Mouse (Mus musculus) liver, embryonic 12.5 days (tissue): ENCODE results near the gene Zc3h12d. TPM values are rescaled to one million over a fixed set of nuclear protein-coding genes. Genes with fewer than 3 reads are reported as not detected.
"Not testable (repeated sequence)": the region's sequence is repeated elsewhere in the genome, so short reads cannot be mapped to it uniquely, and the experiment has no call there.

ENCODE experiments used
- ATAC-seq: fragments of 200-750 bp; cut with Nextera tagmentation; 2 replicates; pipeline ENCODE4 v1.8.0; 2017; ENCODE audit warnings: moderate number of reproducible peaks, mild to moderate bottlenecking, moderate library complexity
- H3K27ac ChIP-seq: fragments of 300-500 bp; sonication (generic); 2 replicates; pipeline ENCODE4 v1.5.1; 2016; ENCODE audit warnings: mild to moderate bottlenecking
- H3K27me3 ChIP-seq: fragments of 300-500 bp; sonication (generic); replicated peaks from 2 replicates; pipeline ENCODE4 v1.6.1; 2016; ENCODE audit warnings: mild to moderate bottlenecking, moderate library complexity
- H3K36me3 ChIP-seq: fragments of 300-500 bp; sonication (generic); 2 replicates; pipeline ENCODE4 v1.6.1; 2016; ENCODE audit warnings: mild to moderate bottlenecking, moderate library complexity
- H3K4me1 ChIP-seq: fragments of 300-500 bp; sonication (generic); 2 replicates; pipeline ENCODE4 v1.6.1; 2016
- H3K4me2 ChIP-seq: fragments of 300-500 bp; sonication (generic); 2 replicates; pipeline ENCODE4 v1.6.1; 2016; ENCODE audit warnings: mild to moderate bottlenecking, moderate library complexity
- H3K4me3 ChIP-seq: fragments of 300-500 bp; sonication (generic); 2 replicates; pipeline ENCODE4 v1.5.1; 2016; ENCODE audit warnings: mild to moderate bottlenecking, moderate library complexity
- H3K9ac ChIP-seq: fragments of 300-500 bp; sonication (generic); 2 replicates; pipeline ENCODE4 v1.6.1; 2016; ENCODE audit warnings: mild to moderate bottlenecking, moderate library complexity
- H3K9me3 ChIP-seq: fragments of 300-500 bp; sonication (generic); replicated peaks from 2 replicates; pipeline ENCODE4 v1.6.1; 2016; ENCODE audit warnings: mild to moderate bottlenecking, moderate library complexity
- WGBS: fragments of 180-500 bp; shearing (Covaris S2); methylation state at CpG from one replicate; pipeline ENCODE4 v1.1.7; 2016; ENCODE audit not compliant: insufficient replicate concordance; 5-methylcytosine and 5-hydroxymethylcytosine counted together
- polyA plus RNA-seq: library from polyadenylated mRNA; unstranded; fragments of >200 nt; fragmentation: Nextera tagmentation; extraction: Ambion mirVana; gene quantifications from 2 replicates; pipeline ENCODE4 v1.2.1, GENCODE M21; 2016

Gene Zc3h12d
- polyA plus RNA-seq, 1 experiment from 2014 or later = 0.07 TPM

DNA sequence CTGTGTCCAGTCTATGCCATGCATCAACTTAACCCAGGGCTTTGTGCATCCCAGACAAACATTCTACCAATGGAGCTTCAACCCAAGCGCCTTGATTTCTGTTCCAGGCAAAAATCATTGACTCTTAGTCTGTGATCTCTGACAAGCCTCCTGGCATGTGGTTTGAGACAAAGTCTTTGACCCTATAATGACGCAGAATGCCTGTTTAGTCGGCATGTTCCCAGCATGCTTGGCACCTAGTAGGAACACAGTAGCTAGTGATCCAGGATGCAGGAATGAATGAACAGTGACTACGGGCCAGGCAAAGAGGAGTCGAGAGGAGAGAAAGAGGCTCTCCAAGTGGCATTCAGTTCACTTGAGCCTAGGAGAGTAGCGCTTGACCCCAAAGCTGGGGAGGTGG lies 31.1 kb downstream of the Zc3h12d start:
- no peak overlapping the region for H3K9ac ChIP-seq
- ATAC-seq = no peak
- no peak overlapping the region for H3K4me2 ChIP-seq
- 85% methylated on average over 6 of the region's 6 CpGs for WGBS
- H3K9me3 ChIP-seq = no peaks in the 10 kb centered on the region
- H3K27me3 ChIP-seq = peaks cover 24% of the 10 kb centered on the region
- no peaks in the 10 kb centered on the region for H3K36me3 ChIP-seq
- H3K27ac ChIP-seq = no peak overlapping the region
- H3K4me1 ChIP-seq = no peaks in the 10 kb centered on the region
- no peak overlapping the region for H3K4me3 ChIP-seq

DNA sequence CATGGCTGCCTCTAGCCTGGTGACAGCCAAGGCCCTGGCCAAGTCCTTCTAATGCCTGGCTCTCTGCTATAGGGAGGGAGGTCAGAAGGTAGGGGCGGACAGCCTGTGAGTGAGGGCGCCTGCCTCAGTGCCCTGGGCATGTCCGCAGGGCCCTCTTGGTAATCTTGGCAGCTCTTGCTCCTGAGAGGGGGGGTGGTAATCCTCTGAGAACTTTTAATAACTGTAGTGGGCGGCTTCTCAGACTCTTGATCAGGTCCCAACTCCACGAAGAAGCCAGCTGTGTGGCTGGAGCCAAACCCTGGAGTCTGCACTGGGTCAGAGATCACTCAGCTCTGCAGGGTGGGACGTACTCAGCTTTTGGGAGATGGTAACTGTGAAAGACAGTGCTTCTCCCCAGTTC lies 31.9 kb downstream of the Zc3h12d start:
- no peak overlapping the region for H3K4me3 ChIP-seq
- no peaks in the 10 kb centered on the region for H3K4me1 ChIP-seq
- H3K9ac ChIP-seq = no peak overlapping the region
- 60% methylated on average over 6 of the region's 6 CpGs for WGBS
- H3K36me3 ChIP-seq = no peaks in the 10 kb centered on the region
- ATAC-seq = no peak
- H3K27me3 ChIP-seq = peaks cover 32% of the 10 kb centered on the region
- H3K4me2 ChIP-seq = no peak overlapping the region
- no peaks in the 10 kb centered on the region for H3K9me3 ChIP-seq
- H3K27ac ChIP-seq = no peak overlapping the region

DNA sequence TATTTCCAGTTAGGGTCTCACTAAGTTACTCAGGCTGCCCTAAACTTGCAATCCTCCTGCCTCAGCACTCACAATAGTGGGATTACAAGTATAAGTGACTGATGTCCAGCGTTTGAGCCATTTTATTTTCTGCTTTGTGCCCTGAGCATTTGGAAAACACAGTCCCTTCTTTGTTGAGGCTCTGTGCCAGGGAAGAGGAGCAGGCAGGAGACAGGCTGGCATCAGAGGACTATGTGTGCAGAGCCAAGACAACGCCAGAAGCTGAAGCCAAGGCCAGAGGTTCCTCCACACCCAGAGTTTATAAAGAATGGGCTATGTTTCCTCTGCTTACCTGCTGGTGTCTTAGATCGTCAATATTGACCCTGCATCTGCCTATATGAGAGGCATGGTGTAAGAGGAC lies 32.5 kb downstream of the Zc3h12d start:
- H3K4me3 ChIP-seq = no peak overlapping the region
- H3K27me3 ChIP-seq = peaks cover 37% of the 10 kb centered on the region
- ATAC-seq = no peak
- no peak overlapping the region for H3K27ac ChIP-seq
- H3K4me2 ChIP-seq = no peak overlapping the region
- 67% methylated on average over 3 of the region's 3 CpGs for WGBS
- H3K4me1 ChIP-seq = no peaks in the 10 kb centered on the region
- no peaks in the 10 kb centered on the region for H3K9me3 ChIP-seq
- H3K9ac ChIP-seq = no peak overlapping the region
- H3K36me3 ChIP-seq = no peaks in the 10 kb centered on the region

GRCm38 (mm10) chr10:7866762-7867665 lies 34.7 kb downstream of the Zc3h12d start:
- H3K9ac ChIP-seq = no peak overlapping the region
- H3K36me3 ChIP-seq = no peaks in the 10 kb centered on the region
- H3K27me3 ChIP-seq = peaks cover 37% of the 10 kb centered on the region
- WGBS = 19% methylated on average over 50 of the region's 50 CpGs
- no peaks in the 10 kb centered on the region for H3K4me1 ChIP-seq
- no peaks in the 10 kb centered on the region for H3K9me3 ChIP-seq
- H3K4me2 ChIP-seq = peak overlapping the region; percentile 60
- no peak for ATAC-seq
- no peak overlapping the region for H3K27ac ChIP-seq
- peak overlapping the region; percentile 37 for H3K4me3 ChIP-seq

- Histone ChIP-seq H3K4me1 (no peaks in the 10 kb centered on the region), H3K4me3 (peak overlapping the region; percentile 37), H3K9me3 (no peaks in the 10 kb centered on the region; the same call in 1 of the 2 replicates), H3K9ac (no peak overlapping the region), H3K4me2 (peak overlapping the region; percentile 60), H3K36me3 (no peaks in the 10 kb centered on the region), H3K27me3 (peaks cover 37% of the 10 kb centered on the region), H3K27ac (no peak overlapping the region)
- 17% methylated on average over 21 of the region's 21 CpGs for WGBS
- no peak for ATAC-seq
Observed at GRCm38 (mm10) chr10:7867666-7868030, 35.4 kb downstream of the Zc3h12d start.

GRCm38 (mm10) chr10:7869746-7870145 lies 37.5 kb downstream of the Zc3h12d start:
- Histone ChIP-seq H3K4me1 (no peaks in the 10 kb centered on the region), H3K36me3 (no peaks in the 10 kb centered on the region), H3K4me3 (no peak overlapping the region), H3K27me3 (peaks cover 37% of the 10 kb centered on the region), H3K4me2 (no peak overlapping the region), H3K27ac (no peak overlapping the region), H3K9ac (no peak overlapping the region), H3K9me3 (no peaks in the 10 kb centered on the region; the same call in 1 of the 2 replicates)
- 67% methylated on average over 8 of the region's 8 CpGs for WGBS
- no peak for ATAC-seq

DNA sequence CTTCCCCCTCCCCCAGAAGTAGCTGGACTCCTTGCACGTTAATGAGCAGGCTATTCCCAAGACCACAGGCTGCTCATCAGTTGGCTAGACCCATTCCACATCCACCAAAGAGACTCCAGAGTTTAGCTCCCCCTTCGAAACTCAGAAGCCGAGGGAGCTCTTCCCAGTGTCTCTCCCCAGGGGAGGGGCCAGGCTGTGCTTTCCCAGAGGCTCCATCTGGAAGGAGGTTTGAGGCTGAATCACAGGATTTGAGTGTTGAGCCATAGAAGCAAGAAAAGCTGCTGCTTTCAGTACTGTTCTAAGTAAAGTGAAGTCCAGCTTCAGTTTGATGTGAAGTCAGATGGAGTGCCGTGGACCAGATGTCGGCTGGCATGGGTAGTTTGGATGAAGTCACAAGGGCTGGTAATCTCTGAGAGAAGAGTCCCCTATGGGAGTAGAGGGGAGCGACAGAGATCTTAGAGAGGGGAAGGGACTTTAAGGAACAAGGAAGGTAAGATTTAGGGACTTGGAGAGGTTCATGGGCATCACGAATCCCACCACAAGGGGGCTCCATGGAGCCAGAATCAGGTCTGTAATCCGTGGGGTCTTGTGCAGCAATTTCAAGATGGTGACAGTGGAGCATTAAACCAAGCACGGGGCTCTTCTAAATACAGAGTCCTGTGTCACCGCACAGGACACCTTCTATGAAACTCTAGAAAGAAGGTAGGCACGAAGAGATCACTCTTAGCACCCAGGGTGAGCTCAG lies 38.5 kb downstream of the Zc3h12d start:
- 58% methylated on average over 11 of the region's 11 CpGs for WGBS

GRCm38 (mm10) chr10:7871381-7872020 lies 39.2 kb downstream of the Zc3h12d start:
- H3K27ac ChIP-seq = no peak overlapping the region
- H3K9ac ChIP-seq = no peak overlapping the region
- H3K27me3 ChIP-seq = peaks cover 32% of the 10 kb centered on the region
- no peak overlapping the region for H3K4me3 ChIP-seq
- H3K4me1 ChIP-seq = no peaks in the 10 kb centered on the region
- no peaks in the 10 kb centered on the region for H3K36me3 ChIP-seq
- ATAC-seq = no peak
- H3K9me3 ChIP-seq = no peaks in the 10 kb centered on the region; the same call in 1 of the 2 replicates
- WGBS = 67% methylated on average over 5 of the region's 5 CpGs
- no peak overlapping the region for H3K4me2 ChIP-seq

More for the DNA sequence above, 38.5 kb downstream of the Zc3h12d start:
- H3K4me2 ChIP-seq = no peak overlapping the region
- H3K27ac ChIP-seq = no peak overlapping the region
- H3K9ac ChIP-seq = no peak overlapping the region
- H3K9me3 ChIP-seq = no peaks in the 10 kb centered on the region; the same call in 1 of the 2 replicates
- H3K36me3 ChIP-seq = no peaks in the 10 kb centered on the region
- H3K4me1 ChIP-seq = no peaks in the 10 kb centered on the region
- ATAC-seq = no peak
- H3K4me3 ChIP-seq = no peak overlapping the region
- H3K27me3 ChIP-seq = peaks cover 37% of the 10 kb centered on the region

DNA sequence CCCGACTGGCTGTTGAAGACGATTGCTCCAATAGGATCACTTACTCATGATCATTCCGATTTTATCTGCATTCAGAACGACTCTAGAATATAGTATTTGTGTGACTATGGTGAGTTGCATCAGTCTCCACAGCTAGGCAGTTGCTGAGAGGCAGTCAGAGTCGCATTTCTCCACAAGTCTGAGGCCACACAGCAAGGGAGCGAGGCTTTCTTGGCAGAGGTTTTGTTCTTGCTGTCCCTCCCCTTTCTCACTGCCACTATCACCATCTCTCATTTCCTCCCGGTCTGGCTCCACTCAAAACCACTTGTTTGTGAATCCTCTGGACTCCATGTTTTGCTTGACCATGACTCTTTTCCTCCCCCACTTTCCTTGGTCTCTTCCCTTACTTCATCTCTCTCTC lies 41.9 kb downstream of the Zc3h12d start:
- WGBS = 66% methylated on average over 7 of the region's 7 CpGs
- H3K4me1 ChIP-seq = no peaks in the 10 kb centered on the region

DNA sequence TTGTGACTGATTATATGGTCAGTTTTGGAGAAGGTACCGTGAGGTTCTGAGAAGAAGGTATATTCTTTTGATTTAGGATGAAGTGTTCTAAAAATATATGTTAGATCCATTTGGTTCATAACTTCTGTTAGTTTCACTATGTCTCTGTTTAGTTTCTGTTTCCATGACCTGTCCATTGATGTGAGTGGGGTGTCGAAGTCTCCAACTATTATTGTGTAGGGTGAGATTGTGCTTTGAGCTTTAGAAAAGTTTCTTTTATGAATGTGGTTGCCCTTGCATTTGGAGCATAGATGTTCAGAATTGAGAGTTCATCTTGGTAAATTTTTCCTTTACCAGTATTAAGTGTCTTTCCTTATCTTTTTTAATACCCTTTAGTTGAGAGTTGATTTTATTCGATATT lies 48.0 kb downstream of the Zc3h12d start:
- not testable (repeated sequence) for H3K27me3 ChIP-seq

More for the DNA sequence above, 41.9 kb downstream of the Zc3h12d start:
- H3K4me3 ChIP-seq = no peak overlapping the region
- no peak overlapping the region for H3K4me2 ChIP-seq
- H3K36me3 ChIP-seq = no peaks in the 10 kb centered on the region
- H3K9me3 ChIP-seq = no peaks in the 10 kb centered on the region; the same call in 1 of the 2 replicates
- ATAC-seq = no peak
- H3K27me3 ChIP-seq = peaks cover 5% of the 10 kb centered on the region; the same call in 1 of the 2 replicates
- no peak overlapping the region for H3K27ac ChIP-seq
- H3K9ac ChIP-seq = no peak overlapping the region

DNA sequence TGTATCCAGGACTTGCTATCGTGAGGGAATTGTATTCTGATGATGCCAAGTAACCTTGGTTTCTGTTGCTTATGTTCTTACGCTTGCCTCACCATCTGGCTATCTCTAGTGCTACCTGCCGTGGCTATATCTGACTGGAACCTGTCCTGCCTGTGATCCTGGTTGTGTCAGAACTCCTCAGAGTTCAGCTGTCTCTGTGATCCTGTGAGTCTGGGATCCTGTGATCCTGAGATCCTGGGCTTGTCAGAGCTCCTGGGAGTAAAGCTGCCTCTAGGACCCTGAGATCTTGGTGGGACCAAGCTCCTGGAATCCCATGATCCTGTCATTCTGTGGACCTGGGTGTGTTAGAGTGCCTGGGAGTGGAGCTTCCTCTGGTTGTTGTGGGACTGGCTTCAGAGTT lies 49.7 kb downstream of the Zc3h12d start:
- 75% methylated on average over 3 of the region's 3 CpGs for WGBS
- no peaks in the 10 kb centered on the region for H3K36me3 ChIP-seq
- no peak for ATAC-seq
- H3K9ac ChIP-seq = no peak overlapping the region
- no peak overlapping the region for H3K4me3 ChIP-seq
- no peak overlapping the region for H3K4me2 ChIP-seq
- no peaks in the 10 kb centered on the region for H3K9me3 ChIP-seq
- no peaks in the 10 kb centered on the region for H3K27me3 ChIP-seq
- no peak overlapping the region for H3K27ac ChIP-seq
- H3K4me1 ChIP-seq = no peaks in the 10 kb centered on the region

More for the DNA sequence above, 48.0 kb downstream of the Zc3h12d start:
- 70% methylated on average over 3 of the region's 3 CpGs for WGBS
- not testable (repeated sequence) for ATAC-seq, H3K9ac ChIP-seq, H3K36me3 ChIP-seq, H3K4me3 ChIP-seq, H3K27ac ChIP-seq, H3K4me1 ChIP-seq, H3K9me3 ChIP-seq, H3K4me2 ChIP-seq

DNA sequence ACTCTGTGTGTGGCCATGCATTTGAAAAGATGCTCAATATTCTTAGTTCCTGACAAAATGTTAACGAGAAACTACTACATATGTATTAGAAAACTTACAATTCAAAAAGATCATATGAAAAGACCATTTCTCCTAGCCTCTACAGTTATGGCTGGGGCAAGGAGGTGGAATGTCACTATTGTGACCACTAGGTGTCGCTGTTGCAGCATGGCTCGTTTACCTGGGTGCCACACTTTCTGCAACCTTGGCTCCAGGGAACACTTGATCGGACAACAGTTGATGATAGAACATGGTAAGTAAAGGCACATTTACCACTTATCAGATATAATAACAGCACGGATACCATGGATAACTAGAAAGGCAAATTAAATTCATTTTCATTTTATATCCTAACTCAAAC lies 51.3 kb downstream of the Zc3h12d start:
- H3K36me3 ChIP-seq = no peaks in the 10 kb centered on the region
- H3K4me1 ChIP-seq = no peaks in the 10 kb centered on the region
- H3K4me3 ChIP-seq = no peak overlapping the region
- H3K9me3 ChIP-seq = no peaks in the 10 kb centered on the region
- H3K27ac ChIP-seq = no peak overlapping the region
- no peak overlapping the region for H3K9ac ChIP-seq
- no peak overlapping the region for H3K4me2 ChIP-seq
- no peaks in the 10 kb centered on the region for H3K27me3 ChIP-seq
- ATAC-seq = no peak
- 8% methylated on average over 5 of the region's 5 CpGs for WGBS
